Mouse (Mus musculus): ENCODE measurements around the gene Xpo6.

Gene Xpo6

GRCm38 (mm10) chr7:126200178-126200996, at the start of gene Xpo6:
Xpo6 (minus strand) TSS chr7:126200501.
- DNase-seq (ENCODE audit: low spot score): peak; percentile 96

GRCm38 (mm10) chr7:126249986-126250385, 49.7 kb upstream of the Xpo6 start:
- DNase-seq (ENCODE audit: low spot score): no peak

- DNase-seq (ENCODE audit: low spot score): no peak
These were observed 48.8 kb upstream of the Xpo6 start for GRCm38 (mm10) chr7:126249146-126249545.

- DNase-seq (ENCODE audit: low spot score): no peak
These were observed 48.4 kb upstream of the Xpo6 start for GRCm38 (mm10) chr7:126248641-126249141.

- DNase-seq (ENCODE audit: low spot score): no peak
These were observed 47.8 kb upstream of the Xpo6 start for GRCm38 (mm10) chr7:126248088-126248487.

- DNase-seq (ENCODE audit: low spot score): no peak
These were observed 44.0 kb upstream of the Xpo6 start for GRCm38 (mm10) chr7:126244168-126244750.

- DNase-seq (ENCODE audit: low spot score): peak; percentile 22
These were observed 40.6 kb upstream of the Xpo6 start for GRCm38 (mm10) chr7:126240814-126241360.

GRCm38 (mm10) chr7:126236794-126237192, 36.5 kb upstream of the Xpo6 start:
- DNase-seq (ENCODE audit: low spot score): no peak

- DNase-seq (ENCODE audit: low spot score): no peak
These were observed 35.9 kb upstream of the Xpo6 start for GRCm38 (mm10) chr7:126236083-126236793.

- DNase-seq (ENCODE audit: low spot score): no peak
These were observed 34.3 kb upstream of the Xpo6 start for GRCm38 (mm10) chr7:126234611-126235010.

GRCm38 (mm10) chr7:126232345-126233071, 32.2 kb upstream of the Xpo6 start:
- DNase-seq (ENCODE audit: low spot score): no peak

- no peak for DNase-seq (ENCODE audit: low spot score)
These were observed 30.3 kb upstream of the Xpo6 start for GRCm38 (mm10) chr7:126230357-126231148.

GRCm38 (mm10) chr7:126226136-126226535, 25.8 kb upstream of the Xpo6 start:
- no peak for DNase-seq (ENCODE audit: low spot score)

GRCm38 (mm10) chr7:126222753-126223152, 22.5 kb upstream of the Xpo6 start:
- no peak for DNase-seq (ENCODE audit: low spot score)

GRCm38 (mm10) chr7:126220611-126221010, 20.3 kb upstream of the Xpo6 start:
- DNase-seq (ENCODE audit: low spot score): no peak

GRCm38 (mm10) chr7:126218311-126218710, 18.0 kb upstream of the Xpo6 start:
- DNase-seq (ENCODE audit: low spot score): no peak

- no peak for DNase-seq (ENCODE audit: low spot score)
These were observed 16.6 kb upstream of the Xpo6 start for GRCm38 (mm10) chr7:126216867-126217266.

GRCm38 (mm10) chr7:126210856-126211255, 10.6 kb upstream of the Xpo6 start:
- no peak for DNase-seq (ENCODE audit: low spot score)

- DNase-seq (ENCODE audit: low spot score): no peak
These were observed 670 bp upstream of the Xpo6 start for GRCm38 (mm10) chr7:126200997-126201345.

- DNase-seq (ENCODE audit: low spot score): peak; percentile 36
These were observed 604 bp downstream of the Xpo6 start for GRCm38 (mm10) chr7:126199691-126200102.

GRCm38 (mm10) chr7:126198926-126199325, 1.4 kb downstream of the Xpo6 start:
- no peak for DNase-seq (ENCODE audit: low spot score)

Data from c-Kit-positive CD71-positive TER-119-positive erythroid progenitor cells, embryonic 14.5 days (primary cell).